Mouse (Mus musculus): ENCODE measurements around the gene Rora. TPM values are rescaled to one million over a fixed set of nuclear protein-coding genes. Genes with fewer than 3 reads are reported as not detected.

Gene Rora
- polyA plus RNA-seq, 1 experiment from 2014 or later = 6.0 TPM

DNA sequence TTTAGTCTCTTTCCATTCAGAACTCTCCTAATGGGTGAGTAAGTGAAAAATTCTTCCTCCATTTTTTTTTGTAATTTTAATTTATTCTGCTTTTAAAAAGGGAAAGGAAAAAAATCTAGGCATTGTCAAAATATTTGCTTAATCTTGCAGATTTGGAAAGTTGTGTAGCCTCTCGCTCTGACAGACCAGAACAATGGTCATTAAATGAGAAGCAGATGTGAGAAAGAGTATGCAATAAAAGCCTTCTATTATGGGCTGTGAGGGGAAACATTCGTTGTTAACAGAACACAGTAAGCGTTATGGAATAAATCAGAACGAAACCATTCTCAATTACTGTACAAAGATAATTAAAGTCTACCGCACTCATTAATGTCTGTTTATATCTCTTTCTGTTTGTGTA is 196.7 kb downstream of the Rora start:
- H3K27me3 ChIP-seq (ENCODE audit: control insufficient read depth, insufficient read depth, low read length) = no peaks in the 10 kb centered on the region
- 67% methylated on average over 5 of the region's 5 CpGs for WGBS
- no peak overlapping the region for H3K9ac ChIP-seq (ENCODE audit: low read length)
- ATAC-seq (replicated peaks; ENCODE audit: low FRiP score) = no peak
- H3K36me3 ChIP-seq (ENCODE audit: control insufficient read depth, insufficient read depth, low read length) = no peaks in the 10 kb centered on the region
- no peak overlapping the region for H3K27ac ChIP-seq (ENCODE audit: low read depth, low read length)
- H3K4me1 ChIP-seq (replicated peaks; ENCODE audit: control insufficient read depth, insufficient read depth, low read length) = no peaks in the 10 kb centered on the region
- no peak for DNase-seq (ENCODE audit: low spot score)
- H3K4me2 ChIP-seq (ENCODE audit: low read depth, low read length, severe bottlenecking) = no peak overlapping the region
- H3K9me3 ChIP-seq (ENCODE audit: control insufficient read depth, low read length) = no peaks in the 10 kb centered on the region
- H3K4me3 ChIP-seq (ENCODE audit: low read depth, low read length) = no peak overlapping the region

DNA sequence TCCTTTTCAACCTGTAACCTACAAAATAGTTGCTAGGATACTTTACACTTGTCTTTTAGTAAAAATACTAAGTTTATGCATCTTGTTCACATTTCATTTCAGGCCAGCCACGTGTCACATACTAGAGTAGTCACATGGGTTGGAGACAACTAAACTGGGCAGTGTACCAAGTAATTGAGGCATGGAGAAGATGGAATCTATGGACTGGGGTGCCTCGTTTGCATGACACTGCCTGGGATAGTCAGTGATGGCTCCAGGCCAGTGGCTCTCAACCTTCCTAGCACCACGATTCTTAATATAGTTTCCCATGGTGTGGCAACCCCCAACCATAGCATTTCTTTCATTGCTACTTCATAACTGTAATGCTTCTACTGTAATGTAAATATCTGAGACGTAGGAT is 198.6 kb downstream of the Rora start:
- Histone ChIP-seq H3K9ac (ENCODE audit: low read length) (no peak overlapping the region), H3K27me3 (ENCODE audit: control insufficient read depth, insufficient read depth, low read length) (no peaks in the 10 kb centered on the region), H3K36me3 (ENCODE audit: control insufficient read depth, insufficient read depth, low read length) (no peaks in the 10 kb centered on the region), H3K4me2 (ENCODE audit: low read depth, low read length, severe bottlenecking) (no peak overlapping the region), H3K4me3 (ENCODE audit: low read depth, low read length) (no peak overlapping the region), H3K27ac (ENCODE audit: low read depth, low read length) (no peak overlapping the region), H3K4me1 (replicated peaks; ENCODE audit: control insufficient read depth, insufficient read depth, low read length) (no peaks in the 10 kb centered on the region), H3K9me3 (ENCODE audit: control insufficient read depth, low read length) (no peaks in the 10 kb centered on the region)
- WGBS = 80% methylated on average over 4 of the region's 4 CpGs
- DNase-seq (ENCODE audit: low spot score) (no peak), ATAC-seq (replicated peaks; ENCODE audit: low FRiP score) (no peak)

DNA sequence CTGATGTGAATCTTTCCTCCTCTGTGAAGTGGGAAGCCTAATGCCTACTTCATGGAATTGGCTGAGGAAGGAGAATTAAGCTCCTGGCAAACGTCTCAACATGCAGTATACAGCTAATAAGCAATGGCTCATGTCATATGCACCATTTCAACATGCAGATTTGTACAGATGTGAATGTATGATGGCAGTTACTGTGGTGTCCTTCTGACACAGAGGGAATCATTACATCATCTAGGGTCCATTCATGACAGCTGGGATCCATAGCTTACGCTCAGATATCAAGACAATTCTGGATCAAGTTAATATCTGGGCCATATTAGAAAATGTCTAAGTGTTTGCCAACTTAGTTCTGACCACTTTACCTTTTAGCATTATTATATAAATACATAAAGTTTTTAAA is 199.3 kb downstream of the Rora start:
- no peak overlapping the region for H3K4me3 ChIP-seq (ENCODE audit: low read depth, low read length)
- no peaks in the 10 kb centered on the region for H3K9me3 ChIP-seq (ENCODE audit: control insufficient read depth, low read length)
- DNase-seq (ENCODE audit: low spot score) = no peak
- no peak overlapping the region for H3K4me2 ChIP-seq (ENCODE audit: low read depth, low read length, severe bottlenecking)
- no peaks in the 10 kb centered on the region for H3K4me1 ChIP-seq (replicated peaks; ENCODE audit: control insufficient read depth, insufficient read depth, low read length)
- H3K27me3 ChIP-seq (ENCODE audit: control insufficient read depth, insufficient read depth, low read length) = no peaks in the 10 kb centered on the region
- 91% methylated on average over 2 of the region's 2 CpGs for WGBS
- ATAC-seq (replicated peaks; ENCODE audit: low FRiP score) = no peak
- H3K36me3 ChIP-seq (ENCODE audit: control insufficient read depth, insufficient read depth, low read length) = no peaks in the 10 kb centered on the region
- H3K9ac ChIP-seq (ENCODE audit: low read length) = no peak overlapping the region
- H3K27ac ChIP-seq (ENCODE audit: low read depth, low read length) = no peak overlapping the region

DNA sequence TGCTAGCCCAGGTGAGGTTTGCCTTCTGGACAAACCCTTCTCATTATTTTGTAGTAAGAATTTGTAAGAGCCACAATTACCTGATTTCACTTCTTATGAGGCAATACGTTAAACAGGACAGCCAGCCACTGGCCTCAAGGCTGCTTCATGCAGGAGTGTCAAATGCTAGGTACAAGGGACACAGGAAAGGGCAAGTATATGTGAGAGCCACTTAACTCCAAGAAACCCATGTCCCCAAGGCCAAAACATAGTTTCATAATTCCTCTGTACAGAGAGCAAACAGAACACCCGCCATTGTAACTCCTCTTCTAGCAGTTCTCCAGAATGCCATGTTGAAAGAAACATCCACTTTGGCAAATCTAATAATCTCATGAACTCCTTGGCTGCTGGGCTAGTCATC is 205.9 kb downstream of the Rora start:
- 86% methylated on average over 2 of the region's 2 CpGs for WGBS
- ATAC-seq (replicated peaks; ENCODE audit: low FRiP score) (no peak), DNase-seq (ENCODE audit: low spot score) (no peak)
- H3K27me3 ChIP-seq (ENCODE audit: control insufficient read depth, insufficient read depth, low read length) = no peaks in the 10 kb centered on the region
- H3K4me1 ChIP-seq (replicated peaks; ENCODE audit: control insufficient read depth, insufficient read depth, low read length) = no peaks in the 10 kb centered on the region
- no peak overlapping the region for H3K4me3 ChIP-seq (ENCODE audit: low read depth, low read length)
- no peaks in the 10 kb centered on the region for H3K36me3 ChIP-seq (ENCODE audit: control insufficient read depth, insufficient read depth, low read length)
- H3K9ac ChIP-seq (ENCODE audit: low read length) = no peak overlapping the region
- H3K27ac ChIP-seq (ENCODE audit: low read depth, low read length) = no peak overlapping the region
- H3K4me2 ChIP-seq (ENCODE audit: low read depth, low read length, severe bottlenecking) = no peak overlapping the region
- H3K9me3 ChIP-seq (ENCODE audit: control insufficient read depth, low read length) = peaks cover 4% of the 10 kb centered on the region; the same call in 1 of the 2 replicates

- Histone ChIP-seq H3K27ac (ENCODE audit: low read depth, low read length) (no peak overlapping the region), H3K27me3 (ENCODE audit: control insufficient read depth, insufficient read depth, low read length) (no peaks in the 10 kb centered on the region), H3K36me3 (ENCODE audit: control insufficient read depth, insufficient read depth, low read length) (no peaks in the 10 kb centered on the region), H3K9ac (ENCODE audit: low read length) (no peak overlapping the region), H3K9me3 (ENCODE audit: control insufficient read depth, low read length) (peaks cover 4% of the 10 kb centered on the region; the same call in 1 of the 2 replicates), H3K4me1 (replicated peaks; ENCODE audit: control insufficient read depth, insufficient read depth, low read length) (no peaks in the 10 kb centered on the region), H3K4me3 (ENCODE audit: low read depth, low read length) (no peak overlapping the region), H3K4me2 (ENCODE audit: low read depth, low read length, severe bottlenecking) (no peak overlapping the region)
- 73% methylated on average over 4 of the region's 4 CpGs for WGBS
- no peak for DNase-seq (ENCODE audit: low spot score)
- ATAC-seq (replicated peaks; ENCODE audit: low FRiP score) = no peak
Observed at GRCm38 (mm10) chr9:68866317-68866716, 212.7 kb downstream of the Rora start.

- Histone ChIP-seq H3K27ac (ENCODE audit: low read depth, low read length) (no peak overlapping the region), H3K4me3 (ENCODE audit: low read depth, low read length) (no peak overlapping the region), H3K27me3 (ENCODE audit: control insufficient read depth, insufficient read depth, low read length) (no peaks in the 10 kb centered on the region), H3K4me2 (ENCODE audit: low read depth, low read length, severe bottlenecking) (no peak overlapping the region), H3K9ac (ENCODE audit: low read length) (no peak overlapping the region), H3K9me3 (ENCODE audit: control insufficient read depth, low read length) (no peaks in the 10 kb centered on the region), H3K36me3 (ENCODE audit: control insufficient read depth, insufficient read depth, low read length) (no peaks in the 10 kb centered on the region), H3K4me1 (replicated peaks; ENCODE audit: control insufficient read depth, insufficient read depth, low read length) (no peaks in the 10 kb centered on the region)
- ATAC-seq (replicated peaks; ENCODE audit: low FRiP score) (no peak), DNase-seq (ENCODE audit: low spot score) (no peak)
- 86% methylated on average over 4 of the region's 4 CpGs for WGBS
Observed at GRCm38 (mm10) chr9:68873838-68874237, 220.3 kb downstream of the Rora start.

DNA sequence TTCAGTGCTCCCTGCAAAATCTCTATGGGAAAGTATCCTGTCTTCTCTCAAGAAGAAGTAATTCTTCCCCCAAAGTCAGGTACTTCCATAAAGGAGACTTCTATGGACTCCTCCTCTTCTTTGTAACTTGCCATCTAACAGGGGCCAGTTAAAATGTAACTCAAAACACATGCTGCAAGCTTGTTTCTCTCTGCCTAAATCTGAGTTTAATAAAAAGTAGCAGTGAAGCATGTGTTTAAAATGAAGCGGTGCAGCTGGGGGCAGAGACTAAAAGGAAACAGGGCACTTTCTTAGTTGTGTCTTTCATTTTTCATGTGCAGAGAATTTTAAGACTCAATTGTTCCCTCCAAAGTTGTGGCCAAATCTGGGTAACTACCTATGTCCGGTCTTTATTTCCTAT is 221.0 kb downstream of the Rora start:
- no peak for ATAC-seq (replicated peaks; ENCODE audit: low FRiP score)
- H3K4me3 ChIP-seq (ENCODE audit: low read depth, low read length) = no peak overlapping the region
- no peak for DNase-seq (ENCODE audit: low spot score)
- H3K9me3 ChIP-seq (ENCODE audit: control insufficient read depth, low read length) = no peaks in the 10 kb centered on the region
- H3K4me1 ChIP-seq (replicated peaks; ENCODE audit: control insufficient read depth, insufficient read depth, low read length) = no peaks in the 10 kb centered on the region
- H3K36me3 ChIP-seq (ENCODE audit: control insufficient read depth, insufficient read depth, low read length) = no peaks in the 10 kb centered on the region
- no peak overlapping the region for H3K9ac ChIP-seq (ENCODE audit: low read length)
- WGBS = 86% methylated on average over 2 of the region's 2 CpGs
- H3K4me2 ChIP-seq (ENCODE audit: low read depth, low read length, severe bottlenecking) = no peak overlapping the region
- H3K27ac ChIP-seq (ENCODE audit: low read depth, low read length) = no peak overlapping the region
- no peaks in the 10 kb centered on the region for H3K27me3 ChIP-seq (ENCODE audit: control insufficient read depth, insufficient read depth, low read length)

- H3K27me3 ChIP-seq (ENCODE audit: control insufficient read depth, insufficient read depth, low read length) = no peaks in the 10 kb centered on the region
- no peak for ATAC-seq (replicated peaks; ENCODE audit: low FRiP score)
- H3K36me3 ChIP-seq (ENCODE audit: control insufficient read depth, insufficient read depth, low read length) = no peaks in the 10 kb centered on the region
- H3K4me3 ChIP-seq (ENCODE audit: low read depth, low read length) = no peak overlapping the region
- WGBS = 95% methylated on average over 2 of the region's 2 CpGs
- H3K9ac ChIP-seq (ENCODE audit: low read length) = no peak overlapping the region
- no peaks in the 10 kb centered on the region for H3K9me3 ChIP-seq (ENCODE audit: control insufficient read depth, low read length)
- H3K4me2 ChIP-seq (ENCODE audit: low read depth, low read length, severe bottlenecking) = no peak overlapping the region
- DNase-seq (ENCODE audit: low spot score) = no peak
- no peaks in the 10 kb centered on the region for H3K4me1 ChIP-seq (replicated peaks; ENCODE audit: control insufficient read depth, insufficient read depth, low read length)
- no peak overlapping the region for H3K27ac ChIP-seq (ENCODE audit: low read depth, low read length)
Observed at GRCm38 (mm10) chr9:68875791-68876190, 222.2 kb downstream of the Rora start.

DNA sequence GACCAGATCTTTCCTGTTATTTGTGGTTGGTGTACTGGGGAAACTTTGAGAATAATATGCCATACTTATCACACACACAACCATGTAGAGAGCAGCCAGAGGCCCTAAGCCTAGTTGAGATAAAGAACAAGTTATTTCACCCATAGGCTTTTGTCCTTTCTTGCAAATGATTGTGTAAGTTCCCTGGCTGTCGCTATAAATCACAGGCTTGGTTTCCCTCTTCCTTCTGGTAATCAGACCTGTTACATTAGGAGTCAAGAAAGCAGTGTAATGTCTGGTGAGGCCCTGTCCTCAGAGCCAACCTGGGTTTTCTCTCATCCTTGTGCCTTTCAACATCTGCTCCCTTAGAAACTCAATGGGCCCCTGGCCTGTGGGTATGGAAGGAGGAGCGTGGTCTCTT is 222.7 kb downstream of the Rora start:
- 88% methylated on average over 2 of the region's 2 CpGs for WGBS
- ATAC-seq (replicated peaks; ENCODE audit: low FRiP score) (no peak), DNase-seq (ENCODE audit: low spot score) (no peak)
- Histone ChIP-seq H3K27ac (ENCODE audit: low read depth, low read length) (no peak overlapping the region), H3K4me3 (ENCODE audit: low read depth, low read length) (no peak overlapping the region), H3K9ac (ENCODE audit: low read length) (no peak overlapping the region), H3K4me1 (replicated peaks; ENCODE audit: control insufficient read depth, insufficient read depth, low read length) (no peaks in the 10 kb centered on the region), H3K4me2 (ENCODE audit: low read depth, low read length, severe bottlenecking) (no peak overlapping the region), H3K9me3 (ENCODE audit: control insufficient read depth, low read length) (no peaks in the 10 kb centered on the region), H3K27me3 (ENCODE audit: control insufficient read depth, insufficient read depth, low read length) (no peaks in the 10 kb centered on the region), H3K36me3 (ENCODE audit: control insufficient read depth, insufficient read depth, low read length) (no peaks in the 10 kb centered on the region)

Measured in forebrain, embryonic 11.5 days (tissue).